Mouse (Mus musculus): ENCODE data around the gene Pdx1.

GRCm38 (mm10) chr5:147322183-147322582, 52.4 kb downstream of the Pdx1 start, which contains the start of gene Urad:
- TF ChIP-seq CTCF (IDR thresholded peaks at IDR 0.05; ENCODE audit: borderline replicate concordance, control insufficient read depth, extremely low read depth, insufficient read depth, low read length, poor library complexity) (no peak), POLR2A (IDR thresholded peaks at IDR 0.05; ENCODE audit: control insufficient read depth, extremely low read depth, insufficient read depth, low read length, poor library complexity) (no peak)
